Comparison of ENCODE assay signal across 10 mouse cellular contexts in the genomic region with DNA sequence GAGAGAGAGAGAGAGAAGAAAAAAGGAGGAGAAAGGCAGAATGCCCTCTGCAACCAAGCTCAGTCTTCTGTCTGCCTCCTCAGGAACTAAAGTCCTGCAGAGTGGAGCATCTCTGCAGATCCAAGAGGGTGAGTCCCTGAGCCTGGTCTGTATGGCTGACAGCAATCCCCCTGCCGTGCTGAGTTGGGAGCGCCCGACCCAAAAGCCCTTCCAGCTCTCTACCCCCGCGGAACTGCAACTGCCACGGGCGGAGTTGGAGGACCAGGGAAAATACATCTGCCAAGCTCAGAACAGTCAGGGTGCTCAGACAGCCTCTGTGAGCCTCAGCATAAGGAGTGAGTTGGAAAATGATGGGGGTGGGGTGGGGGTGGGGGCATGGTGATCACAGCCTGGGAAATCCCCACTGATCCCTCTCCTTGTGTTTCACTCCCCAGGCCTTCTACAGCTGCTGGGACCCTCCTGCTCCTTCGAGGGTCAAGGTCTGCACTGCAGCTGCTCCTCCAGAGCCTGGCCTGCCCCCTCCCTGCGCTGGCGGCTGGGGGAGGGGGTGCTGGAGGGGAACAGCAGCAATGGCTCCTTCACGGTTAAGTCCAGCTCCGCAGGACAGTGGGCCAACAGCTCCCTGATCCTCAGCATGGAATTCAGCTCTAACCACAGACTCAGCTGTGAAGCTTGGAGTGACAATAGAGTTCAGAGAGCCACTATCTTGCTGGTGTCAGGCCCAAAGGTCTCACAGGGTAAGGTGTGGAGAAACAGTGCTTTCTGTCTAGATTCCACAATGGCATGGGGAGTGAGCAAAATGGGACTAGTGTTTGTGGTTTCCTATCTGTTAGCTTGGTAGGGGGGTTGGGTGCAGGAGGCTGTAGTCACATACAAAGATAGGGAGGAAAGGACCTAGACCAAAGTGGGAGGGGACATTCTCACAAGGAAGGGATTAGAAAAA. TPM values are rescaled to one million over a fixed set of nuclear protein-coding genes. Genes with fewer than 3 reads are reported as not detected.
DNase-seq lines count a peak whose midpoint lies in the region; ATAC-seq and TF ChIP-seq lines count a peak whose summit lies in the region.
"Had no signal": no experiment of that assay in that cellular context is flagged by ENCODE, and none has a peak within 500 bp of the region (broad histone marks: within the 10 kb centered on the region; RNA-seq: fewer than 3 reads in every experiment).

No protein-coding gene starts in this region.

- TF ChIP-seq CTCF in stomach, postnatal 0 days (IDR thresholded peaks at IDR 0.05; ENCODE audit: low read depth): no peak

- no peaks in the 10 kb centered on the region for H3K9me3 ChIP-seq in hindbrain, embryonic 10.5 days
- no peaks in the 10 kb centered on the region for H3K9me3 ChIP-seq in hindbrain, embryonic 16.5 days (ENCODE audit: control insufficient read depth, low read length)
- no peaks in the 10 kb centered on the region for H3K9me3 ChIP-seq in stomach, postnatal 0 days (ENCODE audit: control insufficient read depth, low read length)
- H3K9me3 ChIP-seq: G1E had no signal

- H3K4me1 ChIP-seq in hindbrain, embryonic 10.5 days (replicated peaks): peaks cover 9% of the 10 kb centered on the region
- no peaks in the 10 kb centered on the region for H3K4me1 ChIP-seq in hindbrain, embryonic 16.5 days (ENCODE audit: control insufficient read depth, insufficient read depth, low read depth, low read length)
- no peaks in the 10 kb centered on the region for H3K4me1 ChIP-seq in stomach, postnatal 0 days (replicated peaks; ENCODE audit: control insufficient read depth, insufficient read depth)

- peak overlapping the region; percentile 64 for H3K27ac ChIP-seq in hindbrain, embryonic 10.5 days
- H3K27ac ChIP-seq in hindbrain, embryonic 16.5 days (ENCODE audit: low read depth, low read length): no peak overlapping the region
- H3K27ac ChIP-seq in stomach, postnatal 0 days (replicated peaks): no peak overlapping the region

- H3K4me2 ChIP-seq in hindbrain, embryonic 16.5 days (ENCODE audit: low read length): no peak overlapping the region
- no peak overlapping the region for H3K4me2 ChIP-seq in stomach, postnatal 0 days (replicated peaks; ENCODE audit: low read depth)

- DNase-seq in hindbrain, embryonic 10.5 days (ENCODE audit: low spot score): peak; percentile 12
- peak; percentile 22 for DNase-seq in right cerebral cortex, postnatal 14 days
- DNase-seq in right cerebral cortex, postnatal 25 days: no peak
- DNase-seq in layer of hippocampus, postnatal 14 days (ENCODE audit: low spot score in 2 of 2): peak; percentile 9
- DNase-seq in stomach, postnatal 0 days (ENCODE audit: low spot score): peak; percentile 14
- no peak for DNase-seq in thymus, postnatal 0 days (ENCODE audit: low spot score)

- peak overlapping the region; percentile 13; the same call in 1 of the 2 replicates for H3K4me3 ChIP-seq in hindbrain, embryonic 10.5 days
- no peak overlapping the region for H3K4me3 ChIP-seq in hindbrain, embryonic 16.5 days (ENCODE audit: low read length)
- no peak overlapping the region for H3K4me3 ChIP-seq in stomach, postnatal 0 days (ENCODE audit: low read depth, low read length)

- WGBS in hindbrain, embryonic 10.5 days: 11% methylated on average over 12 of the region's 12 CpGs
- 12% methylated on average over 11 of the region's 12 CpGs for WGBS in hindbrain, embryonic 16.5 days
- 12% methylated on average over 12 of the region's 12 CpGs for WGBS in stomach, postnatal 0 days

- TF ChIP-seq EP300 in stomach, postnatal 0 days (optimal IDR thresholded peaks at IDR 0.05): no peak

- H3K36me3 ChIP-seq in hindbrain, embryonic 10.5 days: no peaks in the 10 kb centered on the region
- no peaks in the 10 kb centered on the region for H3K36me3 ChIP-seq in hindbrain, embryonic 16.5 days (ENCODE audit: control insufficient read depth, insufficient read depth, low read length)
- H3K36me3 ChIP-seq in stomach, postnatal 0 days (ENCODE audit: control insufficient read depth, insufficient read depth, low read length): no peaks in the 10 kb centered on the region
- H3K36me3 ChIP-seq: G1E had no signal

- H3K9ac ChIP-seq in hindbrain, embryonic 16.5 days (ENCODE audit: low read depth, low read length): no peak overlapping the region
- H3K9ac ChIP-seq in stomach, postnatal 0 days (ENCODE audit: low read length): no peak overlapping the region

- ATAC-seq in hindbrain, embryonic 16.5 days: no peak
- peak; percentile 19; the same call in 1 of the 2 replicates for ATAC-seq in stomach, postnatal 0 days (ENCODE audit: low FRiP score, low TSS enrichment)
- no peak for ATAC-seq in monocyte, adult 5-6 weeks (replicated peaks; ENCODE audit: insufficient number of reproducible peaks, low FRiP score, low TSS enrichment, poor library complexity, severe bottlenecking)

- no peaks in the 10 kb centered on the region for H3K27me3 ChIP-seq in hindbrain, embryonic 10.5 days (ENCODE audit: insufficient read depth, poor library complexity, severe bottlenecking)
- no peaks in the 10 kb centered on the region for H3K27me3 ChIP-seq in hindbrain, embryonic 16.5 days (replicated peaks; ENCODE audit: control insufficient read depth, insufficient read depth, low read length)
- no peaks in the 10 kb centered on the region for H3K27me3 ChIP-seq in stomach, postnatal 0 days (ENCODE audit: control insufficient read depth, insufficient read depth, low read length)

RNA-seq across cellular contexts. Expression of gene Siglecf, which starts 4.0 kb away (rescaled TPM):
- 0.27 and 0.30 TPM in 2 replicates for polyA plus RNA-seq in hindbrain, embryonic 10.5 days (2016; fragmentation: Nextera tagmentation; extraction: Ambion mirVana)
- polyA plus RNA-seq in hindbrain, embryonic 16.5 days (2015; fragmentation: Nextera tagmentation; extraction: Ambion mirVana): 0.20 and 0.35 TPM in 2 replicates
- total RNA-seq in layer of hippocampus, postnatal 14 days (2021): under 1 TPM; 0.69 to 0.92 TPM
- 0.04 and 0.10 TPM in 2 replicates for polyA plus RNA-seq in stomach, postnatal 0 days (2015; fragmentation: Nextera tagmentation; extraction: Ambion mirVana)
- total RNA-seq in monocyte, adult 5-6 weeks (2017): 0.78 to 26.1 TPM (median 21.4 TPM) in 3 replicates
- polyA plus RNA-seq in thymus, postnatal 0 days (2015; fragmentation: Nextera tagmentation; extraction: Ambion mirVana): 0.69 and 0.74 TPM in 2 replicates

RNA-seq across cellular contexts. Expression of gene Zfp715, which starts 42.1 kb away (rescaled TPM):
- 7.8 and 9.8 TPM in 2 replicates for polyA plus RNA-seq in hindbrain, embryonic 10.5 days (2016; fragmentation: Nextera tagmentation; extraction: Ambion mirVana)
- polyA plus RNA-seq in hindbrain, embryonic 16.5 days (2015; fragmentation: Nextera tagmentation; extraction: Ambion mirVana): 19.3 and 23.1 TPM in 2 replicates
- total RNA-seq in layer of hippocampus, postnatal 14 days (2021): 10 to 100 TPM; 20.0 to 22.0 TPM
- polyA plus RNA-seq in stomach, postnatal 0 days (2015; fragmentation: Nextera tagmentation; extraction: Ambion mirVana): 5.4 and 6.5 TPM in 2 replicates
- total RNA-seq in monocyte, adult 5-6 weeks (2017): 21.8 to 30.9 TPM (median 27.9 TPM) in 3 replicates
- 10.0 and 10.2 TPM in 2 replicates for polyA plus RNA-seq in thymus, postnatal 0 days (2015; fragmentation: Nextera tagmentation; extraction: Ambion mirVana)

RNA-seq across cellular contexts. Expression of gene Siglecg, which starts 52.8 kb away (rescaled TPM):
- polyA plus RNA-seq in hindbrain, embryonic 10.5 days (2016; fragmentation: Nextera tagmentation; extraction: Ambion mirVana): 0.14 and 0.17 TPM in 2 replicates
- not detected in 2 replicates for polyA plus RNA-seq in hindbrain, embryonic 16.5 days (2015; fragmentation: Nextera tagmentation; extraction: Ambion mirVana)
- under 1 TPM in 1 of 2 experiments, not detected in 1; 0.35 TPM for total RNA-seq in layer of hippocampus, postnatal 14 days (2021)
- 0.12 and 0.17 TPM in 2 replicates for polyA plus RNA-seq in stomach, postnatal 0 days (2015; fragmentation: Nextera tagmentation; extraction: Ambion mirVana)
- total RNA-seq in monocyte, adult 5-6 weeks (2017): 14.3 to 27.1 TPM (median 21.6 TPM) in 3 replicates
- polyA plus RNA-seq in thymus, postnatal 0 days (2015; fragmentation: Nextera tagmentation; extraction: Ambion mirVana): 0.48 and 0.49 TPM in 2 replicates
- polyA plus RNA-seq: G1E; neural tube, embryonic 14.5 days had no signal

Comparison
In these comparisons a context has a peak if more than half of its experiments do, and no peak if none do; other contexts are left out.
1. DNase-seq: peak in hindbrain, embryonic 10.5 days (single experiment), right cerebral cortex, postnatal 14 days (single experiment), layer of hippocampus, postnatal 14 days (2 of 2) and stomach, postnatal 0 days (single experiment); none in right cerebral cortex, postnatal 25 days (single experiment) and thymus, postnatal 0 days (single experiment).